Mouse (Mus musculus): Measurements from ENCODE around the gene Wdfy4.

DNA sequence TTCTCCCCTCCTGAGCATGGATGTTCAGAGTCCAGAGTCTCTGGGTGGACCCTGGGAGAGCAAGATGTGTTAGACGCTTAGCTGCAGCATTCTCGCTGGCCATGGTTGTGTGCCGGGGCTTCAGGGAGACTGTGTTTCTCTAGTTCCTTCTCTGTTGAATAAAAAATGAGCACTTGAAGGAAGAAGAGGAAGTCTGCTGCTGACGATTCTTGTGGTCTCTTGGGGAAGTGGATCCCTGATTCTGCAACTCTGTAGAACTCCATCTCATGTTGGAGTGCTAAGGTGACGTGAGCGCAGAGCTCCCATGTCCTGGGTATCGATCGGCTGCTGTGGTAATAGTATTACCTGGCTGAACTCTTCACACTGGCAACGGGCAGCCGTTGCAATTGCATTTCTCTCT, 253.6 kb downstream of the Wdfy4 start:
- TF ChIP-seq CTCF (IDR thresholded peaks at IDR 0.05; ENCODE audit: insufficient read depth, low read depth, low read length) (no peak), POLR2A (IDR thresholded peaks at IDR 0.05; ENCODE audit: insufficient read depth, low read depth, low read length) (no peak)
